Comparison of ENCODE assay signal across 28 mouse cellular contexts in the genomic region with DNA sequence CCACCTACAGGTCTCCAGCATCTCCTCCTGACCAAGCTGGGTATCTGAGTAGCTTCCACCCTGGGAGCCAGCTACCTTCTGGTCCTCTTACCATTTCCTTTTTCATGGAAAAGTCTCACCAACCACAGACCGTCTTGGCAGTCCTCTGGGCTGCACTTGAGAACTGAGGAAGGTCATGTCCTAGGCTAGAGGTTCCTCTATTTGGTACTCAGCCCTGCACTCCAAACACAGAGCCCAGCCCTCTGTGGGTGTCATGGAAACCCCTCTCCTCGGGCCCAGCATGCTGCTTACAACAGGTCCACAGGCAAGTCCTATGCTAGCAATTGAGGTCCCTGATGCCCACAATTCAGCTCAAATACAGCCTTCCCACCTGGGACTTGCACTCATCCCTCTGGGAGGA.
"Had no signal": no experiment of that assay in that cellular context is flagged by ENCODE, and none has a peak within 500 bp of the region (broad histone marks: within the 10 kb centered on the region; RNA-seq: fewer than 3 reads in every experiment).

No protein-coding gene starts in this region.

- ATAC-seq: hindbrain, embryonic 16.5 days; inflammation-experienced regulatory T-cells, adult 6 months; intestine, embryonic 15.5 days; intestine, postnatal 0 days had no signal

- H3K4me1 ChIP-seq: heart, embryonic 12.5 days; hindbrain, embryonic 12.5 days; intestine, embryonic 15.5 days; limb, embryonic 10.5 days; limb, embryonic 12.5 days; liver, embryonic 13.5 days had no signal

- H3K4me3 ChIP-seq: gastrocnemius, adult 2 months; heart, adult 2 months; heart, embryonic 10.5 days; heart, embryonic 12.5 days; hindbrain, embryonic 10.5 days; hindbrain, embryonic 12.5 days; intestine, embryonic 15.5 days; left cerebral cortex, adult 2 months; limb, embryonic 10.5 days; limb, embryonic 12.5 days; liver, embryonic 13.5 days had no signal

- H3K4me2 ChIP-seq: heart, embryonic 12.5 days; hindbrain, embryonic 12.5 days; hindbrain, embryonic 14.5 days; intestine, embryonic 15.5 days; limb, embryonic 12.5 days; liver, embryonic 11.5 days; liver, embryonic 13.5 days had no signal

- H3K27me3 ChIP-seq: hindbrain, embryonic 12.5 days; intestine, embryonic 15.5 days; liver, embryonic 13.5 days had no signal

- H3K27ac ChIP-seq: gastrocnemius, adult 2 months; heart, adult 2 months; heart, embryonic 10.5 days; hindbrain, embryonic 10.5 days; hindbrain, embryonic 12.5 days; hindbrain, embryonic 14.5 days; intestine, embryonic 15.5 days; left cerebral cortex, adult 2 months; limb, embryonic 10.5 days; limb, embryonic 12.5 days; liver, embryonic 13.5 days had no signal

- H3K9ac ChIP-seq: heart, embryonic 12.5 days; hindbrain, embryonic 12.5 days; hindbrain, embryonic 14.5 days; intestine, embryonic 15.5 days; limb, embryonic 12.5 days; liver, embryonic 13.5 days had no signal

- H3K9me3 ChIP-seq: heart, embryonic 10.5 days; heart, embryonic 12.5 days; hindbrain, embryonic 10.5 days; hindbrain, embryonic 12.5 days; intestine, embryonic 15.5 days; limb, embryonic 10.5 days; limb, embryonic 12.5 days; liver, embryonic 13.5 days had no signal

- H3K36me3 ChIP-seq: heart, embryonic 10.5 days; heart, embryonic 12.5 days; hindbrain, embryonic 10.5 days; hindbrain, embryonic 12.5 days; intestine, embryonic 15.5 days; limb, embryonic 10.5 days; limb, embryonic 12.5 days; liver, embryonic 13.5 days had no signal

- DNase-seq: gastrocnemius, adult 2 months; gastrocnemius, postnatal 10 days; gastrocnemius, postnatal 25 days; heart, adult 11 months; heart, adult 2 months; heart, postnatal 10 days; heart, postnatal 4 days; kidney, adult 18-20 months; kidney, adult 8-10 months; kidney, postnatal 10 days; kidney, postnatal 25 days; kidney, postnatal 4 days; layer of hippocampus, adult 9-11 months; liver; liver, embryonic 13.5 days had no signal
